Mouse (Mus musculus) megakaryocyte progenitor cell, adult 5-6 weeks (primary cell): ENCODE data around the gene Nfkbie. TPM values are rescaled to one million over a fixed set of nuclear protein-coding genes. Genes with fewer than 3 reads are reported as not detected.

Experiments
- ATAC-seq: replicated peaks from 2 replicates; pipeline ENCODE4 v1.8.0; 2016; ENCODE audit warnings: mild to moderate bottlenecking, moderate TSS enrichment, inconsistent platforms; ENCODE audit not compliant: poor library complexity
- total RNA-seq, 2 experiments: library from RNA; stranded (forward) in 1 of 2; stranded (reverse) in 1 of 2; fragments of 157-497, 149-512 nt in 1 of 2; fragments of 200-1000 nt in 1 of 2; gene quantifications; 2 replicates each; pipeline versions ENCODE4 v1.2.3 to v1.2.4; 2015 to 2017

Gene Nfkbie
- total RNA-seq, 2 experiments from 2014 or later, result 5.7 to 9.5 TPM

GRCm38 (mm10) chr17:45578242-45578641 is 22.7 kb downstream of the Nfkbie start:
- ATAC-seq, result 0 out of 2 replicates have a peak, but pooled peaks have one; percentile 7

- ATAC-seq, result 0 out of 2 replicates have a peak, but pooled peaks have one; percentile 10
These were observed 23.3 kb downstream of the Nfkbie start for GRCm38 (mm10) chr17:45578843-45579242.

- no peak for ATAC-seq
These were observed 24.1 kb downstream of the Nfkbie start for GRCm38 (mm10) chr17:45579554-45579953.

- ATAC-seq, result no peak
These were observed 25.5 kb downstream of the Nfkbie start for GRCm38 (mm10) chr17:45580958-45581477.

GRCm38 (mm10) chr17:45581567-45581983 is 26.1 kb downstream of the Nfkbie start:
- ATAC-seq, result peak; percentile 56

- ATAC-seq, result peak; percentile 9; the same call in 1 of the 2 replicates
These were observed 26.7 kb downstream of the Nfkbie start for GRCm38 (mm10) chr17:45582188-45582587.

GRCm38 (mm10) chr17:45582715-45583355 is 27.3 kb downstream of the Nfkbie start:
- ATAC-seq, result no peak

GRCm38 (mm10) chr17:45584096-45584896 is 28.8 kb downstream of the Nfkbie start:
- ATAC-seq, result peak; percentile 15; the same call in 1 of the 2 replicates

GRCm38 (mm10) chr17:45584939-45585678 is 29.6 kb downstream of the Nfkbie start:
- peak; percentile 44 for ATAC-seq

GRCm38 (mm10) chr17:45585725-45586448 is 30.4 kb downstream of the Nfkbie start:
- ATAC-seq, result no peak

- 0 out of 2 replicates have a peak, but pooled peaks have one; percentile 5 for ATAC-seq
These were observed 30.9 kb downstream of the Nfkbie start for GRCm38 (mm10) chr17:45586449-45586837.

- no peak for ATAC-seq
These were observed 32.9 kb downstream of the Nfkbie start for GRCm38 (mm10) chr17:45588370-45588769.

GRCm38 (mm10) chr17:45589236-45589635 is 33.7 kb downstream of the Nfkbie start:
- ATAC-seq, result no peak

GRCm38 (mm10) chr17:45589844-45590243 is 34.3 kb downstream of the Nfkbie start:
- no peak for ATAC-seq

- no peak for ATAC-seq
These were observed 34.9 kb downstream of the Nfkbie start for GRCm38 (mm10) chr17:45590410-45590809.

- ATAC-seq, result no peak
These were observed 36.5 kb downstream of the Nfkbie start for GRCm38 (mm10) chr17:45591701-45592605.

GRCm38 (mm10) chr17:45592606-45593431 is 37.3 kb downstream of the Nfkbie start:
- ATAC-seq, result peak; percentile 19

GRCm38 (mm10) chr17:45593479-45593878 is 38.0 kb downstream of the Nfkbie start:
- peak; percentile 42 for ATAC-seq
